Mouse (Mus musculus) stomach, embryonic 16.5 days (tissue): ENCODE results near the gene Map3k14. TPM values are rescaled to one million over a fixed set of nuclear protein-coding genes. Genes with fewer than 3 reads are reported as not detected.
A peak's percentile ranks its signal among the peaks of the same experiment; 100 is the strongest.

Experiments
- ATAC-seq: fragments of 200-750 bp; cut with Nextera tagmentation; 2 replicates; pipeline ENCODE4 v1.8.0; 2017; ENCODE audit warnings: moderate number of reproducible peaks, moderate TSS enrichment; ENCODE audit not compliant: insufficient read depth, low FRiP score
- H3K27ac ChIP-seq: fragments of 300-500 bp; sonication (generic); 2 replicates; pipeline ENCODE4 v1.5.1; 2014; ENCODE audit warnings: low read length
- H3K27me3 ChIP-seq: fragments of 300-500 bp; sonication (generic); 2 replicates; pipeline ENCODE4 v1.6.1; 2014; ENCODE audit warnings: low read length, control low read depth, mixed read lengths; ENCODE audit not compliant: control insufficient read depth, insufficient read depth
- H3K36me3 ChIP-seq: fragments of 300-500 bp; sonication (generic); 2 replicates; pipeline ENCODE4 v1.6.1; 2014; ENCODE audit warnings: low read length; ENCODE audit not compliant: control insufficient read depth, insufficient read depth
- H3K4me1 ChIP-seq: fragments of 300-500 bp; sonication (generic); 2 replicates; pipeline ENCODE4 v1.6.1; 2014; ENCODE audit warnings: low read length, control low read depth, mixed read lengths; ENCODE audit not compliant: control insufficient read depth, insufficient read depth
- H3K4me2 ChIP-seq: fragments of 300-500 bp; sonication (generic); 2 replicates; pipeline ENCODE4 v1.6.1; 2014; ENCODE audit warnings: low read depth, low read length, mixed read lengths
- H3K4me3 ChIP-seq: fragments of 300-500 bp; sonication (generic); replicated peaks from 2 replicates; pipeline ENCODE4 v1.5.1; 2014; ENCODE audit warnings: mild to moderate bottlenecking, low read length
- H3K9ac ChIP-seq: fragments of 300-500 bp; sonication (generic); 2 replicates; pipeline ENCODE4 v1.6.1; 2014; ENCODE audit warnings: low read length
- H3K9me3 ChIP-seq: fragments of 300-500 bp; sonication (generic); replicated peaks from 2 replicates; pipeline ENCODE4 v1.6.1; 2016; ENCODE audit warnings: low read length, control low read depth; ENCODE audit not compliant: control insufficient read depth
- WGBS: fragments of 180-500 bp; shearing (Covaris S2); extraction: QIAGEN DNeasy Blood & Tissue Kit; methylation state at CpG from one replicate; pipeline ENCODE4 v1.1.7; 2014; 5-methylcytosine and 5-hydroxymethylcytosine counted together
- polyA plus RNA-seq: library from polyadenylated mRNA; unstranded; fragments of >200 nt; fragmentation: Nextera tagmentation; extraction: Ambion mirVana; gene quantifications from 2 replicates; pipeline ENCODE4 v1.2.1, GENCODE M21; 2015

Map3k14 gene
- polyA plus RNA-seq, 1 experiment from 2014 or later: 4.9 TPM

GRCm38 (mm10) chr11:103217790-103218516 lies 49.3 kb downstream of the Map3k14 start, which contains the start of gene Spata32:
Spata32 (minus strand) TSS chr11:103218432.
- no peak within 1 kb of the TSS for H3K27ac ChIP-seq
- peak within 1 kb of the TSS; percentile 68 for H3K9ac ChIP-seq
- ATAC-seq: peak; percentile 76; the same call in 1 of the 2 replicates
- peak within 1 kb of the TSS; percentile 92 for H3K4me2 ChIP-seq
- H3K36me3 ChIP-seq: no peaks in the 10 kb centered on the region
- H3K4me3 ChIP-seq: peak within 1 kb of the TSS; percentile 53
- H3K4me1 ChIP-seq: peaks cover 6% of the 10 kb centered on the region; the same call in 1 of the 2 replicates
- H3K27me3 ChIP-seq: no peaks in the 10 kb centered on the region
- no peaks in the 10 kb centered on the region for H3K9me3 ChIP-seq
- WGBS: under 1% methylated on average over 45 of the region's 45 CpGs

GRCm38 (mm10) chr11:103215355-103215754 lies 51.9 kb downstream of the Map3k14 start:
- Histone ChIP-seq H3K27me3 (no peaks in the 10 kb centered on the region), H3K36me3 (no peaks in the 10 kb centered on the region), H3K4me2 (no peak overlapping the region), H3K9me3 (no peaks in the 10 kb centered on the region), H3K4me1 (peaks cover 6% of the 10 kb centered on the region; the same call in 1 of the 2 replicates), H3K4me3 (no peak overlapping the region), H3K27ac (no peak overlapping the region), H3K9ac (no peak overlapping the region)
- WGBS: 66% methylated on average over 1 of the region's 1 CpGs
- ATAC-seq: no peak

- H3K36me3 ChIP-seq: no peaks in the 10 kb centered on the region
- H3K4me2 ChIP-seq: no peak overlapping the region
- H3K4me3 ChIP-seq: no peak overlapping the region
- H3K4me1 ChIP-seq: peaks cover 6% of the 10 kb centered on the region; the same call in 1 of the 2 replicates
- H3K9me3 ChIP-seq: no peaks in the 10 kb centered on the region
- H3K9ac ChIP-seq: no peak overlapping the region
- H3K27ac ChIP-seq: no peak overlapping the region
- ATAC-seq: no peak
- 86% methylated on average over 5 of the region's 5 CpGs for WGBS
- no peaks in the 10 kb centered on the region for H3K27me3 ChIP-seq
These were observed 53.6 kb downstream of the Map3k14 start for GRCm38 (mm10) chr11:103213712-103214111.

- no peak overlapping the region for H3K27ac ChIP-seq
- no peaks in the 10 kb centered on the region for H3K36me3 ChIP-seq
- H3K4me1 ChIP-seq: no peaks in the 10 kb centered on the region
- 59% methylated on average over 8 of the region's 8 CpGs for WGBS
- no peak for ATAC-seq
- H3K4me2 ChIP-seq: no peak overlapping the region
- H3K27me3 ChIP-seq: no peaks in the 10 kb centered on the region
- no peaks in the 10 kb centered on the region for H3K9me3 ChIP-seq
- H3K4me3 ChIP-seq: no peak overlapping the region
- no peak overlapping the region for H3K9ac ChIP-seq
These were observed 57.0 kb downstream of the Map3k14 start for GRCm38 (mm10) chr11:103210291-103210690.

GRCm38 (mm10) chr11:103208458-103208857 lies 58.8 kb downstream of the Map3k14 start, which contains the start of gene 1700023F06Rik:
1700023F06Rik (minus strand) TSS chr11:103208558.
- no peak within 1 kb of the TSS for H3K9ac ChIP-seq
- no peaks in the 10 kb centered on the region for H3K9me3 ChIP-seq
- H3K4me3 ChIP-seq: no peak within 1 kb of the TSS
- H3K4me2 ChIP-seq: no peak within 1 kb of the TSS
- H3K27ac ChIP-seq: no peak within 1 kb of the TSS
- no peaks in the 10 kb centered on the region for H3K27me3 ChIP-seq
- ATAC-seq: no peak
- 77% methylated on average over 3 of the region's 3 CpGs for WGBS
- no peaks in the 10 kb centered on the region for H3K4me1 ChIP-seq
- no peaks in the 10 kb centered on the region for H3K36me3 ChIP-seq

- 89% methylated on average over 6 of the region's 6 CpGs for WGBS
- Histone ChIP-seq H3K27ac (no peak overlapping the region), H3K4me3 (no peak overlapping the region), H3K9me3 (no peaks in the 10 kb centered on the region), H3K27me3 (no peaks in the 10 kb centered on the region), H3K4me2 (no peak overlapping the region), H3K4me1 (peaks cover 6% of the 10 kb centered on the region; the same call in 1 of the 2 replicates), H3K9ac (no peak overlapping the region), H3K36me3 (no peaks in the 10 kb centered on the region)
- no peak for ATAC-seq
These were observed 61.1 kb downstream of the Map3k14 start for GRCm38 (mm10) chr11:103206203-103206602.

GRCm38 (mm10) chr11:103202376-103202775 lies 64.9 kb downstream of the Map3k14 start:
- Histone ChIP-seq H3K36me3 (no peaks in the 10 kb centered on the region), H3K9ac (no peak overlapping the region), H3K27me3 (peaks cover 19% of the 10 kb centered on the region), H3K4me3 (no peak overlapping the region), H3K4me1 (peaks cover 21% of the 10 kb centered on the region), H3K9me3 (no peaks in the 10 kb centered on the region), H3K27ac (no peak overlapping the region), H3K4me2 (no peak overlapping the region)
- no peak for ATAC-seq

- peak; percentile 58; the same call in 1 of the 2 replicates for ATAC-seq
- Histone ChIP-seq H3K4me2 (no peak overlapping the region), H3K9me3 (no peaks in the 10 kb centered on the region), H3K27me3 (peaks cover 24% of the 10 kb centered on the region), H3K27ac (no peak overlapping the region; the same call in 1 of the 2 replicates), H3K4me1 (peaks cover 21% of the 10 kb centered on the region), H3K9ac (peak overlapping the region; percentile 39), H3K4me3 (no peak overlapping the region), H3K36me3 (no peaks in the 10 kb centered on the region)
- WGBS: 20% methylated on average over 6 of the region's 6 CpGs
These were observed 65.6 kb downstream of the Map3k14 start for GRCm38 (mm10) chr11:103201664-103202063.

GRCm38 (mm10) chr11:103198911-103199803 lies 68.1 kb downstream of the Map3k14 start:
- peak; percentile 61 for ATAC-seq
- Histone ChIP-seq H3K9ac (peak overlapping the region; percentile 71), H3K4me2 (peak overlapping the region; percentile 73), H3K36me3 (no peaks in the 10 kb centered on the region), H3K9me3 (no peaks in the 10 kb centered on the region), H3K27me3 (peaks cover 42% of the 10 kb centered on the region), H3K4me1 (peaks cover 21% of the 10 kb centered on the region), H3K4me3 (peak overlapping the region; percentile 53), H3K27ac (no peak overlapping the region)
- 7% methylated on average over 59 of the region's 59 CpGs for WGBS
